Mouse (Mus musculus): ENCODE measurements around the gene Arntl2.
"Not testable (repeated sequence)": the region's sequence is repeated elsewhere in the genome, so short reads cannot be mapped to it uniquely, and the experiment has no call there.

Gene Arntl2

DNA sequence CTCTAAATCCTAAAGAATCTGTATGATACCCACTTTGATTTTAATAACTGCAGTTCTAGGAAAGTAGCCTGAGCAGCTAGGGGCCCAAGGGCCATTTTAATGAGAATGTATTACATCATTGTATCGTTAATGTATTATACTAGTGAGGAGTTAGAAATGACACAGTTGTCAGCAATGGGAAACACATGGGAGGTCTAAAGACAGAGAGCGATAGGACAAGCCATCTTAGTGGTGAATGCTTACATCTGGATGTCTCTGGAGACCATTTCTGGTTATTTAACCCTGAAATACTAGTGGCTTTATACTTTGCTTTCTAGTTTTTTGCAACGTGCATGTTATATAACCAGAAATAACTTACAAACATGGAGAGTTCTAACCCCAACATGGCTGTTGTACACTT, 56.1 kb downstream of the Arntl2 start:
- no peak for DNase-seq

GRCm38 (mm10) chr6:146852739-146853138, 56.9 kb downstream of the Arntl2 start:
- no peak for DNase-seq

- DNase-seq, result no peak
These were observed 59.3 kb downstream of the Arntl2 start for GRCm38 (mm10) chr6:146855185-146855584.

DNA sequence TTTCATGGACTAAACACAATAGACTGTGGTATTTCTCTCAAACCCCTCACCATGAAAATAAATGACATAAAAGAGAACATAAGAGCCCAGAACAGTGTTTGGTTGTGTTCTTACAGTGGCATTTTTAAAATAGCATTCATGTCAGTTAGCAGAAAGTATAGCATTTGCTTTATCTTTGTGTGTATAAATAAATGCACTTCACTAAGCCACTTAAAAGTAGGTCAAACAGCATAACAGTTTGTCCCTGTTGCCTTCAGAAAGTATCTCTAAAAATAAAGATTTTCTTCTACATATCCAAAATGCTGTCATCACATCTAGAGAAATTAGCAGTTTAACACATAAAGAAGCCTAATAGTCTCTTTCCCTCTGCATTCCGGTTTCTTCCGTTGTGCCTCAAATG, 61.5 kb downstream of the Arntl2 start:
- no peak for DNase-seq

- DNase-seq, result no peak
These were observed 67.3 kb downstream of the Arntl2 start for GRCm38 (mm10) chr6:146863154-146863553.

GRCm38 (mm10) chr6:146864370-146864769, 68.5 kb downstream of the Arntl2 start:
- DNase-seq, result not testable (repeated sequence)

GRCm38 (mm10) chr6:146865701-146866100, 69.8 kb downstream of the Arntl2 start:
- no peak for DNase-seq

DNA sequence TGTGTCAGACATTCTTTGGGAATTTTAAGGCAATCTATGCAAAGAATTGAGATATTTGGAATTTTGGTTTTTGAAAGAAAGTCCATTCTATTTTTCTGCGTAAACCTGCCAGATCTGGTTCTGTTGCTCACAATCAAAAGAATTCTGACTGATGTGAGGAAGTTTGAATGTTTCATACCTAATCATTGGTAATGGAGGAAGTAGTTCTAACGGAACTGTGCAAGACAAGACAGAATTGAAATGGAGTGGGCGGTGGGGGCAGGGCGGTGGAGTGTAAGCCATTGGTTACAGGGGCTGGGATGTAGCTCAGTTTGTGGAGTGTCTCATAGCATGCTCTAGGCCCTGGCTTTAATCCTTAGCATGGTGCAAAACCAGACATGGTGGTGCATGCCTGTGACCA, 76.1 kb downstream of the Arntl2 start:
- no peak for DNase-seq

- DNase-seq, result no peak
These were observed 78.6 kb downstream of the Arntl2 start for GRCm38 (mm10) chr6:146874415-146874814.

DNA sequence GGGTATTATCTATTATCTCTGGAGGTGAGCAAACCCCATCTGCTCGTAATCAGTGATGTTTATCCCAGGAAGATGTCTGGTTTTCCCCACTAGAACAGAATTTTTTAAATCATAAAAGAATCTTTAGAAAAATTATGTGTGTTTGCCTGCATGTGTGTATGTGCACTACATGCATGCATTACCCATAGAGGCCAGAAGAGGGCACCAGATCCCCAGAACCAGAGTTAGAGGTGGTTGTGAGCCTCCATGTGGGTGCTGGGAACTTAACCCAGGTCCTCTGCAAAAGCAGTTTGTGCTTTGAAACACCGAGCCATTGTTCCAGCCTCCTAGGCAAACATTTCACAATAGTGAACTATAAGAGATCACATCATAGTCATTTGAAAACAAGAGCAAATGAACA, 81.0 kb downstream of the Arntl2 start:
- no peak for DNase-seq

- no peak for DNase-seq
These were observed 81.7 kb downstream of the Arntl2 start for GRCm38 (mm10) chr6:146877425-146878045.

DNA sequence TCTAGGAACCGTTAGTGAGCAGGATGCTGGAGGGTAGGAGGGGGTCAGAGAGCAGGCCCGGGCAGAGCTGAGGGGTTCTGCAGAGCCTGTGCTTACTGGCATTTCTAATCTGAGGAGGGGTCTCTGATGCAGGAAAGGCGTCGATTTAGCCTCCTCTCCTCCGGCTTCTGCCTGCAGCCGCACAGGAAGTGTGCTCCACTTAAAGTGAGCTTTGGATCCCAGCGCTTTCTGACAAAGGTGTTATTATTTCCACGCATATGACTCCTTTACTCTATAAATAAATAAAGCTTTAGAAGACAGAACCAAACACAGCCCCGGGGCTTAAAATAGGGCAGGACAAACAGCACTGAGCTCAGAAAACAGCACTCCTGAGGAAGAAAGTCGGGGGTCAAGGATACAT, 83.1 kb downstream of the Arntl2 start:
- no peak for DNase-seq

- DNase-seq, result no peak
These were observed 84.0 kb downstream of the Arntl2 start for GRCm38 (mm10) chr6:146879856-146880255.

DNA sequence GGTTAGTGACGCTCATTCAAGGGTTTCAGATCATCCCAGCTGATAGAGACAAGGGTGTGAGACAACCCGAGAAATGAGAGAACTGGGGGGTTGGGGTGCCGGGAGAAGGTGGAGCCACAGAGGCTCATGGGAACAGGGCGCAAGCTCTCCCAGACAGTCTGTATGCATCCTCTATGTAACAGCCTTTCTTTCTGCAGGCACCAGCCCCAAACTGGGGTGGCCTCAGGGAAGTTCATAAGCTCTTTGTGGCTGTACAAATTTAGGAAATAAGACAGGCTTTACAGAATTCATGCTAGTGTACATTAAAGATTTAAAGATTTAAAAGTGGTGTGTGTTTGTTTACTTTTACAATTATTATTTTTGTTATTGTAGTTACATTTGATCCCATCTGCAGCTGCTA, 84.4 kb downstream of the Arntl2 start:
- DNase-seq, result no peak

DNA sequence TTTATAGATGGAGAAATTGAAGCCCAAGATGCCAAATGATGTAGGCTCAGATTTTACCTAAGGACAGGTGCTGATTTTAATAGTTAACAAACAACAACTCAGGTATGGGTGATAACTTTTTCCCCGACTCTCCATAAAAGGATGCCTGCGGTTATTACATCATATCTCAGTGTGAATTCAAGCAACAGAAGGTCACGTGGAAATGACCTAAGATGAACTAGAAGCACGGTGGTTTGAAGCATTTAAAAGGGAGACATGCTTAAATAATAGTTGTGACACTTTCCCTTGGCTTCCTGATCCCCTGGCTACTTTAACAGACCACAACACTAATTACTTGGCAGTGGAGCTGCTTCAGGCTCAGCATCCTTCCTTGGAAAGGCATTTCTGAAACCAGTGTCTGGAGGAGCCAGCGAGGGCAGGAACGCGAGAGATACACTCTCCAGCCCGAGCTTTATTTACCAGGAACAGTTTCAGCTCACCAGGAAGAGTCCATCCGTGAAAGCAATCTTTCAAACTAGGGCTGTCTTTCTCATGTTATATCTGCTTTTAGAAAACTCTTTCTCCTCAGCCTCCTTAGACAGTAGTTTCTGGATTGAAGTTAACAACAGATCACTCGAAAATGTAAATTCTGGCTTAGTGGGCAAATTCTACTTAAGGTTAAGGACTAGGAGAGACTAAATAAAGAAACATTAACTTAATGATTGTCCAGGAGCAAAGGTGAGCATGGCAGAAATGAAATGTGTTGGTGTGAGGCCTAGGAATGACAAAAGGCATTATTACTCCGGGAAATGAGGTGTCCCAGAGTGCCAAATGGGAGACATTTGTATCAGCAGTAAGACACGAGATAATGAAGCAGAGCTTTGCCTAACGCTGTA, 86.3 kb downstream of the Arntl2 start:
- DNase-seq, result no peak

Measured in kidney, postnatal 10 days (tissue).